Comparison of ENCODE assay signal across 20 mouse cellular contexts in genomic region chr12:8463599-8464160, GRCm38 (mm10). TPM values are rescaled to one million over a fixed set of nuclear protein-coding genes. Genes with fewer than 3 reads are reported as not detected.
DNase-seq lines count a peak whose midpoint lies in the region; ATAC-seq lines count a peak whose summit lies in the region.
"Had no signal": no experiment of that assay in that cellular context is flagged by ENCODE, and none has a peak within 500 bp of the region (broad histone marks: within the 10 kb centered on the region; RNA-seq: fewer than 3 reads in every experiment).

No protein-coding gene starts in this region.

- no peaks in the 10 kb centered on the region for H3K36me3 ChIP-seq in hindbrain, embryonic 12.5 days
- H3K36me3 ChIP-seq in hindbrain, embryonic 10.5 days = no peaks in the 10 kb centered on the region
- no peaks in the 10 kb centered on the region for H3K36me3 ChIP-seq in midbrain, embryonic 13.5 days
- no peaks in the 10 kb centered on the region for H3K36me3 ChIP-seq in midbrain, embryonic 16.5 days (ENCODE audit: control insufficient read depth, insufficient read depth, low read length)
- H3K36me3 ChIP-seq in hindbrain, embryonic 15.5 days = no peaks in the 10 kb centered on the region
- no peaks in the 10 kb centered on the region for H3K36me3 ChIP-seq in midbrain, embryonic 14.5 days (ENCODE audit: control insufficient read depth, insufficient read depth, low read length)
- H3K36me3 ChIP-seq: embryonic facial prominence, embryonic 12.5 days; limb, embryonic 13.5 days; liver, embryonic 12.5 days had no signal

- H3K27me3 ChIP-seq in hindbrain, embryonic 12.5 days = peaks cover 4% of the 10 kb centered on the region; the same call in 1 of the 2 replicates
- H3K27me3 ChIP-seq in hindbrain, embryonic 10.5 days (ENCODE audit: insufficient read depth, poor library complexity, severe bottlenecking) = 0 out of 2 replicates have a peak, but pooled peaks cover 6% of the 10 kb centered on the region
- no peaks in the 10 kb centered on the region for H3K27me3 ChIP-seq in midbrain, embryonic 13.5 days
- H3K27me3 ChIP-seq in midbrain, embryonic 16.5 days (ENCODE audit: control insufficient read depth, insufficient read depth, low read depth, low read length) = no peaks in the 10 kb centered on the region
- no peaks in the 10 kb centered on the region for H3K27me3 ChIP-seq in hindbrain, embryonic 15.5 days
- no peaks in the 10 kb centered on the region for H3K27me3 ChIP-seq in midbrain, embryonic 14.5 days (ENCODE audit: control insufficient read depth, insufficient read depth, low read length)
- H3K27me3 ChIP-seq: embryonic facial prominence, embryonic 12.5 days; limb, embryonic 13.5 days; liver, embryonic 12.5 days had no signal

- H3K9ac ChIP-seq in hindbrain, embryonic 12.5 days = no peak overlapping the region
- H3K9ac ChIP-seq in midbrain, embryonic 13.5 days (replicated peaks) = no peak overlapping the region
- H3K9ac ChIP-seq in midbrain, embryonic 16.5 days (ENCODE audit: low read depth, low read length) = no peak overlapping the region
- no peak overlapping the region for H3K9ac ChIP-seq in hindbrain, embryonic 15.5 days
- no peak overlapping the region for H3K9ac ChIP-seq in midbrain, embryonic 14.5 days (replicated peaks; ENCODE audit: low read length)
- H3K9ac ChIP-seq: embryonic facial prominence, embryonic 12.5 days; limb, embryonic 13.5 days; liver, embryonic 12.5 days had no signal

- H3K27ac ChIP-seq in hindbrain, embryonic 12.5 days = no peak overlapping the region
- no peak overlapping the region for H3K27ac ChIP-seq in hindbrain, embryonic 10.5 days
- H3K27ac ChIP-seq in midbrain, embryonic 13.5 days = no peak overlapping the region
- H3K27ac ChIP-seq in midbrain, embryonic 16.5 days (ENCODE audit: low read length) = no peak overlapping the region
- no peak overlapping the region for H3K27ac ChIP-seq in hindbrain, embryonic 15.5 days (replicated peaks)
- H3K27ac ChIP-seq in midbrain, embryonic 14.5 days (replicated peaks; ENCODE audit: low read depth, low read length) = no peak overlapping the region
- H3K27ac ChIP-seq: embryonic facial prominence, embryonic 12.5 days; gastrocnemius, adult 2 months; limb, embryonic 13.5 days; liver, embryonic 12.5 days had no signal

- H3K4me3 ChIP-seq in hindbrain, embryonic 12.5 days = no peak overlapping the region
- H3K4me3 ChIP-seq in hindbrain, embryonic 10.5 days = no peak overlapping the region
- H3K4me3 ChIP-seq in midbrain, embryonic 13.5 days (replicated peaks) = no peak overlapping the region
- no peak overlapping the region for H3K4me3 ChIP-seq in midbrain, embryonic 16.5 days (ENCODE audit: low read depth, low read length)
- no peak overlapping the region for H3K4me3 ChIP-seq in hindbrain, embryonic 15.5 days
- no peak overlapping the region for H3K4me3 ChIP-seq in midbrain, embryonic 14.5 days (replicated peaks; ENCODE audit: low read depth, low read length)
- H3K4me3 ChIP-seq: embryonic facial prominence, embryonic 12.5 days; gastrocnemius, adult 2 months; limb, embryonic 13.5 days; liver, embryonic 12.5 days had no signal

- peaks cover 11% of the 10 kb centered on the region; the same call in 1 of the 2 replicates for H3K4me1 ChIP-seq in hindbrain, embryonic 12.5 days
- peaks cover 16% of the 10 kb centered on the region; the same call in 1 of the 2 replicates for H3K4me1 ChIP-seq in hindbrain, embryonic 10.5 days (replicated peaks)
- H3K4me1 ChIP-seq in midbrain, embryonic 13.5 days (replicated peaks) = peaks cover 15% of the 10 kb centered on the region
- no peaks in the 10 kb centered on the region; the same call in 1 of the 2 replicates for H3K4me1 ChIP-seq in midbrain, embryonic 16.5 days (ENCODE audit: control insufficient read depth, insufficient read depth, low read length)
- H3K4me1 ChIP-seq in hindbrain, embryonic 15.5 days (replicated peaks) = peaks cover 9% of the 10 kb centered on the region
- H3K4me1 ChIP-seq in midbrain, embryonic 14.5 days (ENCODE audit: control insufficient read depth, insufficient read depth, low read length) = peaks cover 6% of the 10 kb centered on the region
- H3K4me1 ChIP-seq: embryonic facial prominence, embryonic 12.5 days; liver, embryonic 12.5 days had no signal

- no peaks in the 10 kb centered on the region for H3K9me3 ChIP-seq in hindbrain, embryonic 12.5 days (replicated peaks)
- no peaks in the 10 kb centered on the region for H3K9me3 ChIP-seq in hindbrain, embryonic 10.5 days
- H3K9me3 ChIP-seq in midbrain, embryonic 13.5 days = no peaks in the 10 kb centered on the region
- H3K9me3 ChIP-seq in midbrain, embryonic 16.5 days (replicated peaks; ENCODE audit: control insufficient read depth, low read length, poor library complexity, severe bottlenecking) = no peaks in the 10 kb centered on the region
- H3K9me3 ChIP-seq in hindbrain, embryonic 15.5 days = no peaks in the 10 kb centered on the region
- H3K9me3 ChIP-seq in midbrain, embryonic 14.5 days (ENCODE audit: control insufficient read depth, low read length) = no peaks in the 10 kb centered on the region
- H3K9me3 ChIP-seq: embryonic facial prominence, embryonic 12.5 days; limb, embryonic 13.5 days; liver, embryonic 12.5 days had no signal

- 0 out of 2 replicates have a peak, but pooled peaks have one; percentile 39 for ATAC-seq in hindbrain, embryonic 12.5 days (ENCODE audit: low FRiP score)
- ATAC-seq in midbrain, embryonic 13.5 days = peak; percentile 53; the same call in 1 of the 2 replicates
- no peak for ATAC-seq in midbrain, embryonic 16.5 days
- peak; percentile 27; the same call in 1 of the 2 replicates for ATAC-seq in hindbrain, embryonic 15.5 days (ENCODE audit: low FRiP score, low read depth)
- no peak for ATAC-seq in midbrain, embryonic 14.5 days (ENCODE audit: low FRiP score, low TSS enrichment)
- ATAC-seq: liver, embryonic 12.5 days had no signal

- no peak for DNase-seq in hindbrain, embryonic 10.5 days (ENCODE audit: low spot score)
- DNase-seq in midbrain, embryonic 14.5 days = peak; percentile 17
- no peak for DNase-seq in lung, postnatal 25 days (ENCODE audit: low spot score)
- DNase-seq: cerebellum, adult 11-12 months; cerebellum, postnatal 14 days; gastrocnemius, adult 2 months; heart, postnatal 36 days; kidney, adult 8-10 months; kidney, postnatal 14 days; layer of hippocampus, postnatal 36 days; lung, adult 18-20 months; lung, postnatal 10 days; right cerebral cortex, postnatal 25 days had no signal

- H3K4me2 ChIP-seq in hindbrain, embryonic 12.5 days (replicated peaks) = no peak overlapping the region
- no peak overlapping the region for H3K4me2 ChIP-seq in midbrain, embryonic 13.5 days (replicated peaks)
- H3K4me2 ChIP-seq in midbrain, embryonic 16.5 days (ENCODE audit: low read length) = no peak overlapping the region
- no peak overlapping the region for H3K4me2 ChIP-seq in hindbrain, embryonic 15.5 days
- H3K4me2 ChIP-seq in midbrain, embryonic 14.5 days (ENCODE audit: low read length) = no peak overlapping the region
- H3K4me2 ChIP-seq: embryonic facial prominence, embryonic 12.5 days; limb, embryonic 13.5 days; liver, embryonic 12.5 days had no signal

- 41% methylated on average over 3 of the region's 3 CpGs for WGBS in hindbrain, embryonic 12.5 days
- WGBS in hindbrain, embryonic 10.5 days = 59% methylated on average over 3 of the region's 3 CpGs
- 9% methylated on average over 3 of the region's 3 CpGs for WGBS in midbrain, embryonic 13.5 days
- WGBS in midbrain, embryonic 16.5 days = 22% methylated on average over 3 of the region's 3 CpGs
- WGBS in hindbrain, embryonic 15.5 days = 33% methylated on average over 3 of the region's 3 CpGs
- 12% methylated on average over 3 of the region's 3 CpGs for WGBS in midbrain, embryonic 14.5 days

RNA-seq across cellular contexts. Expression of gene Rhob, which starts 36.1 kb away (rescaled TPM):
- 75.4 and 78.3 TPM in 2 replicates for polyA plus RNA-seq in hindbrain, embryonic 12.5 days (2016; fragmentation: Nextera tagmentation; extraction: Ambion mirVana)
- polyA plus RNA-seq in hindbrain, embryonic 10.5 days (2016; fragmentation: Nextera tagmentation; extraction: Ambion mirVana) = 31.5 and 54.8 TPM in 2 replicates
- 55.1 and 67.8 TPM in 2 replicates for polyA plus RNA-seq in midbrain, embryonic 13.5 days (2015; fragmentation: Nextera tagmentation; extraction: Ambion mirVana)
- polyA plus RNA-seq in midbrain, embryonic 16.5 days (2015; fragmentation: Nextera tagmentation; extraction: Ambion mirVana) = 75.7 and 80.0 TPM in 2 replicates
- 94.4 and 103 TPM in 2 replicates for polyA plus RNA-seq in hindbrain, embryonic 15.5 days (2015; fragmentation: Nextera tagmentation; extraction: Ambion mirVana)
- 111 and 116 TPM in 2 replicates for polyA plus RNA-seq in midbrain, embryonic 14.5 days (2014; fragmentation: Nextera tagmentation; extraction: Ambion mirVana)

Comparison
In these comparisons a context has a peak if more than half of its experiments do, and no peak if none do; other contexts are left out.
1. ATAC-seq: peak in hindbrain, embryonic 12.5 days (single experiment), midbrain, embryonic 13.5 days (single experiment) and hindbrain, embryonic 15.5 days (single experiment); none in midbrain, embryonic 16.5 days (single experiment) and midbrain, embryonic 14.5 days (single experiment).